Mouse (Mus musculus) megakaryocyte, embryonic 14.5 days (primary cell): ENCODE data around the gene Large2.

Source experiments
- FLI1 ChIP-seq: IDR thresholded peaks from 2 replicates; pipeline ENCODE4 v1.6.1; 2012; ENCODE audit warnings: low read length, inconsistent platforms, mixed read lengths
- GATA1 ChIP-seq: IDR thresholded peaks from 3 replicates; pipeline ENCODE4 v1.6.1; 2012; ENCODE audit warnings: mixed read lengths, low read length, inconsistent platforms, borderline replicate concordance

GRCm38 (mm10) chr2:92354224-92354623 lies 20.4 kb downstream of the Large2 start:
- TF ChIP-seq FLI1 (no peak), GATA1 (no peak)
